Mouse (Mus musculus) heart, adult 10 weeks (tissue): ENCODE measurements around the gene Sctr. TPM values are rescaled to one million over a fixed set of nuclear protein-coding genes. Genes with fewer than 3 reads are reported as not detected.

Experiments used
- polyA plus RNA-seq: library from polyadenylated mRNA; stranded (reverse); fragments of 350-450 nt; fragmentation: Illumina TruSeq; extraction: RNeasy Lipid Tissue Mini Kit (QIAGEN cat#74804); gene quantifications from one replicate; pipeline ENCODE4 v1.2.3, GENCODE M21; 2014; ENCODE audit warnings: low read depth, low replicate concordance

Sctr gene
- not detected for polyA plus RNA-seq

DNA sequence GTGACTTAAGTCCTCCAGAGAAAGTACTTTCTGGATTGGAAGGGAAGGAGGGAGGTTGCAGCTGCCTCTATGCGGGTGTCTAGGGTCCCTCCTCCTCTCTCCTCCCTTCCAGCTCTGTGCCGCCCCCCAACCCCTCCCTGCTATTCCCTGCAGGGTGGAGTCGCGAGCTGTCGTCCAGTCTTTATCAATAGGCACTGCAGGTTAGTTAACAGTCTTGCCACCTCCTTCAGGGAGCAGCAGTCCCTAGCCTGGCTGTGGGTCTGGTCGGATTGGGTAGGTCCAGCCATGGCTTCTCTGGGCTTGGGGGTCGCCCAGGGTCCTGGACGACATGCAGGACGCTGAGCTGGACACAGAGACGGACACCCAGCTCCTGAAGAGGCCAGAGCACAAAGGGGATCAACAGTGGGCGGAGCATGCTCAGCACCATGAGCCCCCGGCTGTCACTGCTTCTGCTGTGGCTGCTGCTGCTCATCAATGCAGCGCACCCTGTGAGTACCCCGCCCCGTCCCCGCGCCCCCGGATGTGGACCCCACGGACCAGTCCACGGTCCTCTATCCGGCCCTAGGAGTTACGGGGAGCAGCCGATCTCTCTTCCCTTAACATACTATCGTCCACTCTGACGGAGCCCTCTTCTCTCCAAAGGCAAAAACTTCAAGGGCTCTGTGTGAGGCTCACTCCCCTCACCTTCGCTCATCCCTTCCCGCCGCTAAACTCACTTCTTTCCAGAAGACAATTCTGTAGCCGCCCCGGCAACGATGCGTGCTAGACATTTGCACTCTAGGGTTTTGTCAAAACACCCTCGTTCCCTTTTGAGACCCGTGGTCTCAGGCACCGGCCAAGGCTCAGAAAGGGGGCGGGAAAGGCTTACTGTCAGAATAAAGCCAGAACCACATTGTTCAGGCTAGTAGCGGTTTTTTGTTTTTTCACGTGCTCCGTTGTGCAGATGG is at the start of gene Sctr:
Gene Sctr, plus strand, starts transcription at position 51 of the 947 bp plus-strand sequence.

DNA sequence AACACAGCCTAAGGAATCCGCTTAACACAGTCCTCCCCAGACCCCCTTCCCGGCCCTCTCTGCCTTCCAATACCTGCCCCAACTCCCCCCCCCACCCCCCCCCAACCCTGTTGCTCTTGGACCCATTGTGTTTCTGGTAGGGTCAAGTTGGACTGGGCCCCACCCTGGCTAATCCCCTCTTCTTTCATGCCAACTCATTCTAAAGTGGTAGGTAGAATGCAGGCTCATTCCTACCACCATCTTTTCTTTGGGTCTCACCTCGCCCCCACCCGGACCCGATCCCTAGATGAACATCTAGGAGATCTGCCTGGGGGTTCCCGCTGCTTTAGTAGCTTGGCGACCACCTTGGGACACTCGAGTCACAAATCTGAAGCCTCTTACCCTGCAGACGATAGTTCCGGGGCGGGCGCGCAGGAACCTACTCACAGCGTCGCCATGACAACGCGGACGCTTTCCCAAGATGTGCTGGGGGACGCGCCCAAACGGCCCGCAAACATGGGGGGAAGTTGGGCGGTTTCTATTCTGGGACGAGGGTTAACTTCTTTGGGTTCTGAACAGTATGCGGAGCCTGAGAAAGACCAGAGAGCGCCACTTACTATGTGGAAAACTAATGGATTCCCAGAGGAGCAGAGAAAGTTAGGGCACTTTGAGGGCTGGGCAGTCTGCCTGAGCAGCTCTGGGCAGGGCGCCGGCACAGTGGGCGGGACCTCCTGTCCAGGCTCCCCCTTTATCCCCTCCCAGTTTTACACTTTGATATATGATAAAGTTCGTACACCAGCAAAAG is 9.7 kb upstream of the Sctr start, which contains the start of gene Cfap221:
Gene Cfap221, minus strand, starts transcription at position 437 of the 784 bp plus-strand sequence.

DNA sequence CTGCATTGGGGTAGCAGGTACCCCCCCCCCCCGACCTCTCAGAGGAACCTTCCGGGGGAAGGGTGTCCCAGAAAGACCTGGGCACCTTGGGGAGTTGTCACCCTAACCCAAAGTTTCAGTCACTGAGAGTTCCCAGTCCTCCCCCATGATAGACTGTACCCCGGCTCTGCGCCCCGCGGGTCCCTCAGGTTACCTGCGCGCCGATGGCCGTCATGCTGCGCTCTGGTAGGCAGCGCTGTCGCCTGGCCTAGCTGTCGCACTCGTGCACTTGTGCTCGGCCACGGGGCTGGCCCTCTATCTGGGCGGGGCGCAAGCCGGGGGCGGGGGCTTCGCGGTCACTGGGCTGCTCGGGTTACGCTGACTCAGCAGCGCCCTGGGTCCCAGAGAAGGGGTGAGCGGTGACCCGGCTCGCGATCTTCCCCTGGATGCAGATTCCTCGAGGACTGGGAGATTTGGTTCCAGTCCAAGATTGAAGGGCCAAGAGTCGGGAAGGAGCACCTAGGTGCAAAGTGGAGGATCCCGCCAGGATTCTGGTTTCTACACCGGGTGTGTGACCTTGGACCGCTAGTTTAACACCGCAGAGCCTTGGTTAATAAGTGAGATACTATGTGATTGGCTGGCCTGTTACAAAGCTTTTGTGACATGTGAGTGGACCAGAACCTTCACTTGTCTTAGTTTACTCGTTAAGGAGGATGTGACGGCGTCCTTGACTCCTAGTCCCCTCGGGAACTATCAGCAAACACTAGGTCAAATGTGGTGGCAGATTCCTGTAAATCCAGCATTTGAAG is 67.0 kb downstream of the Sctr start, which contains the start of gene Tmem37:
Gene Tmem37, minus strand, starts transcription at position 556 of the 788 bp plus-strand sequence.

Other genes starting within 250 kb of the Sctr start
- 12.3 TPM for gene Ptpn4, start 169.3 kb upstream of the Sctr start, polyA plus RNA-seq
- 11.3 TPM for gene Tmem177, start 93.7 kb upstream of the Sctr start, polyA plus RNA-seq
- gene Cfap221, start 9.7 kb upstream of the Sctr start, polyA plus RNA-seq, result not detected
- 5.4 TPM for gene Tmem37, start 67.2 kb downstream of the Sctr start, polyA plus RNA-seq
- 442 TPM for gene Dbi, start 114.2 kb downstream of the Sctr start, polyA plus RNA-seq
- gene 3110009E18Rik, start 114.3 kb downstream of the Sctr start, polyA plus RNA-seq, result 3.5 TPM